Mouse (Mus musculus): Measurements from ENCODE around the gene Crat. TPM values are rescaled to one million over a fixed set of nuclear protein-coding genes. Genes with fewer than 3 reads are reported as not detected.
A peak's percentile ranks its signal among the peaks of the same experiment; 100 is the strongest.

Gene Crat
- polyA plus RNA-seq, 1 experiment from 2014 or later = 25.8 TPM

GRCm38 (mm10) chr2:30363773-30364650, 51.6 kb downstream of the Crat start, which contains the start of gene Miga2:
TSS of gene Miga2 (plus strand) at chr2:30364233.
- Histone ChIP-seq H3K4me1 (replicated peaks; ENCODE audit: control insufficient read depth, insufficient read depth, low read length) (peaks cover 9% of the 10 kb centered on the region), H3K36me3 (ENCODE audit: control insufficient read depth, insufficient read depth, low read length) (no peaks in the 10 kb centered on the region; the same call in 1 of the 2 replicates), H3K27ac (ENCODE audit: low read depth, low read length) (peak within 1 kb of the TSS; percentile 27; the same call in 1 of the 2 replicates), H3K27me3 (ENCODE audit: control insufficient read depth, insufficient read depth, low read length) (no peaks in the 10 kb centered on the region), H3K4me3 (ENCODE audit: low read depth, low read length) (peak within 1 kb of the TSS; percentile 74), H3K4me2 (ENCODE audit: low read depth, low read length, severe bottlenecking) (peak within 1 kb of the TSS; percentile 94), H3K9ac (ENCODE audit: low read length) (peak within 1 kb of the TSS; percentile 86), H3K9me3 (ENCODE audit: control insufficient read depth, low read length) (peaks cover 4% of the 10 kb centered on the region; the same call in 1 of the 2 replicates)
- WGBS = under 1% methylated on average over 54 of the region's 54 CpGs
- ATAC-seq (replicated peaks; ENCODE audit: low FRiP score) (peak; percentile 99), DNase-seq (ENCODE audit: low spot score) (peak; percentile 98)

GRCm38 (mm10) chr2:30362865-30363264, 52.7 kb downstream of the Crat start:
- Histone ChIP-seq H3K36me3 (ENCODE audit: control insufficient read depth, insufficient read depth, low read length) (no peaks in the 10 kb centered on the region), H3K9me3 (ENCODE audit: control insufficient read depth, low read length) (peaks cover 4% of the 10 kb centered on the region; the same call in 1 of the 2 replicates), H3K27me3 (ENCODE audit: control insufficient read depth, insufficient read depth, low read length) (no peaks in the 10 kb centered on the region), H3K27ac (ENCODE audit: low read depth, low read length) (no peak overlapping the region), H3K4me1 (replicated peaks; ENCODE audit: control insufficient read depth, insufficient read depth, low read length) (peaks cover 15% of the 10 kb centered on the region), H3K4me2 (ENCODE audit: low read depth, low read length, severe bottlenecking) (no peak overlapping the region), H3K4me3 (ENCODE audit: low read depth, low read length) (no peak overlapping the region), H3K9ac (ENCODE audit: low read length) (no peak overlapping the region)
- ATAC-seq (replicated peaks; ENCODE audit: low FRiP score) (no peak), DNase-seq (ENCODE audit: low spot score) (no peak)
- WGBS = 79% methylated on average over 5 of the region's 5 CpGs

- no peaks in the 10 kb centered on the region for H3K36me3 ChIP-seq (ENCODE audit: control insufficient read depth, insufficient read depth, low read length)
- H3K4me3 ChIP-seq (ENCODE audit: low read depth, low read length) = no peak overlapping the region
- no peak overlapping the region for H3K4me2 ChIP-seq (ENCODE audit: low read depth, low read length, severe bottlenecking)
- ATAC-seq (replicated peaks; ENCODE audit: low FRiP score) (no peak), DNase-seq (ENCODE audit: low spot score) (no peak)
- no peaks in the 10 kb centered on the region for H3K27me3 ChIP-seq (ENCODE audit: control insufficient read depth, insufficient read depth, low read length)
- no peak overlapping the region for H3K27ac ChIP-seq (ENCODE audit: low read depth, low read length)
- peaks cover 4% of the 10 kb centered on the region; the same call in 1 of the 2 replicates for H3K9me3 ChIP-seq (ENCODE audit: control insufficient read depth, low read length)
- peaks cover 18% of the 10 kb centered on the region for H3K4me1 ChIP-seq (replicated peaks; ENCODE audit: control insufficient read depth, insufficient read depth, low read length)
- no peak overlapping the region for H3K9ac ChIP-seq (ENCODE audit: low read length)
- WGBS = 78% methylated on average over 10 of the region's 10 CpGs
These were observed 55.0 kb downstream of the Crat start for GRCm38 (mm10) chr2:30360626-30361025.

GRCm38 (mm10) chr2:30358533-30359531, 56.8 kb downstream of the Crat start, which contains the start of gene Sh3glb2:
TSS of gene Sh3glb2 (minus strand) at chr2:30359337.
- DNase-seq (ENCODE audit: low spot score) (peak; percentile 92), ATAC-seq (replicated peaks; ENCODE audit: low FRiP score) (peak; percentile 79)
- Histone ChIP-seq H3K9ac (ENCODE audit: low read length) (peak within 1 kb of the TSS; percentile 80), H3K27me3 (ENCODE audit: control insufficient read depth, insufficient read depth, low read length) (no peaks in the 10 kb centered on the region), H3K27ac (ENCODE audit: low read depth, low read length) (no peak within 1 kb of the TSS), H3K36me3 (ENCODE audit: control insufficient read depth, insufficient read depth, low read length) (no peaks in the 10 kb centered on the region), H3K9me3 (ENCODE audit: control insufficient read depth, low read length) (peaks cover 4% of the 10 kb centered on the region; the same call in 1 of the 2 replicates), H3K4me3 (ENCODE audit: low read depth, low read length) (peak within 1 kb of the TSS; percentile 66), H3K4me2 (ENCODE audit: low read depth, low read length, severe bottlenecking) (peak within 1 kb of the TSS; percentile 90), H3K4me1 (replicated peaks; ENCODE audit: control insufficient read depth, insufficient read depth, low read length) (peaks cover 10% of the 10 kb centered on the region)
- WGBS = 3% methylated on average over 73 of the region's 73 CpGs

GRCm38 (mm10) chr2:30357552-30358510, 57.8 kb downstream of the Crat start:
- H3K9me3 ChIP-seq (ENCODE audit: control insufficient read depth, low read length) = peaks cover 3% of the 10 kb centered on the region; the same call in 1 of the 2 replicates
- peak overlapping the region; percentile 66 for H3K4me3 ChIP-seq (ENCODE audit: low read depth, low read length)
- H3K4me2 ChIP-seq (ENCODE audit: low read depth, low read length, severe bottlenecking) = peak overlapping the region; percentile 90
- peaks cover 10% of the 10 kb centered on the region for H3K4me1 ChIP-seq (replicated peaks; ENCODE audit: control insufficient read depth, insufficient read depth, low read length)
- H3K9ac ChIP-seq (ENCODE audit: low read length) = peak overlapping the region; percentile 80
- DNase-seq (ENCODE audit: low spot score) (no peak), ATAC-seq (replicated peaks; ENCODE audit: low FRiP score) (no peak)
- no peak overlapping the region for H3K27ac ChIP-seq (ENCODE audit: low read depth, low read length)
- WGBS = 69% methylated on average over 8 of the region's 8 CpGs
- no peaks in the 10 kb centered on the region for H3K27me3 ChIP-seq (ENCODE audit: control insufficient read depth, insufficient read depth, low read length)
- no peaks in the 10 kb centered on the region for H3K36me3 ChIP-seq (ENCODE audit: control insufficient read depth, insufficient read depth, low read length)

- Histone ChIP-seq H3K36me3 (ENCODE audit: control insufficient read depth, insufficient read depth, low read length) (no peaks in the 10 kb centered on the region), H3K27me3 (ENCODE audit: control insufficient read depth, insufficient read depth, low read length) (no peaks in the 10 kb centered on the region), H3K9ac (ENCODE audit: low read length) (no peak overlapping the region), H3K27ac (ENCODE audit: low read depth, low read length) (no peak overlapping the region), H3K4me1 (replicated peaks; ENCODE audit: control insufficient read depth, insufficient read depth, low read length) (peaks cover 10% of the 10 kb centered on the region), H3K4me2 (ENCODE audit: low read depth, low read length, severe bottlenecking) (no peak overlapping the region), H3K9me3 (ENCODE audit: control insufficient read depth, low read length) (no peaks in the 10 kb centered on the region), H3K4me3 (ENCODE audit: low read depth, low read length) (no peak overlapping the region)
- no peak for ATAC-seq (replicated peaks; ENCODE audit: low FRiP score)
- no peak for DNase-seq (ENCODE audit: low spot score)
- 65% methylated on average over 9 of the region's 9 CpGs for WGBS
These were observed 58.7 kb downstream of the Crat start for GRCm38 (mm10) chr2:30356906-30357305.

- no peak overlapping the region for H3K4me2 ChIP-seq (ENCODE audit: low read depth, low read length, severe bottlenecking)
- ATAC-seq (replicated peaks; ENCODE audit: low FRiP score) = no peak
- peaks cover 10% of the 10 kb centered on the region for H3K4me1 ChIP-seq (replicated peaks; ENCODE audit: control insufficient read depth, insufficient read depth, low read length)
These were observed 59.3 kb downstream of the Crat start for GRCm38 (mm10) chr2:30356266-30356665.

More at GRCm38 (mm10) chr2:30356266-30356665, 59.3 kb downstream of the Crat start:
- Histone ChIP-seq H3K9ac (ENCODE audit: low read length) (no peak overlapping the region), H3K4me3 (ENCODE audit: low read depth, low read length) (no peak overlapping the region), H3K27me3 (ENCODE audit: control insufficient read depth, insufficient read depth, low read length) (no peaks in the 10 kb centered on the region), H3K27ac (ENCODE audit: low read depth, low read length) (no peak overlapping the region), H3K36me3 (ENCODE audit: control insufficient read depth, insufficient read depth, low read length) (no peaks in the 10 kb centered on the region), H3K9me3 (ENCODE audit: control insufficient read depth, low read length) (no peaks in the 10 kb centered on the region)
- 65% methylated on average over 4 of the region's 4 CpGs for WGBS
- DNase-seq (ENCODE audit: low spot score) = no peak
